Mouse (Mus musculus) intestine, postnatal 0 days (tissue): ENCODE measurements at regions not wholly inside any gene's neighbourhood (a gene's known extent, or its start where the extent isn't known, plus 50 kb on each side); places are given as distances from the start of the nearest gene placed in this dataset.

ENCODE experiments used
- ATAC-seq: fragments of 200-750 bp; cut with Nextera tagmentation; 2 replicates; pipeline ENCODE4 v1.8.0; 2017; ENCODE audit warnings: mild to moderate bottlenecking, moderate TSS enrichment, moderate library complexity
- H3K27ac ChIP-seq: fragments of 300-500 bp; sonication (generic); 2 replicates; pipeline ENCODE4 v1.5.1; 2014; ENCODE audit warnings: mild to moderate bottlenecking, low read depth, low read length, moderate library complexity
- H3K27me3 ChIP-seq: fragments of 300-500 bp; sonication (generic); replicated peaks from 2 replicates; pipeline ENCODE4 v1.6.1; 2014; ENCODE audit warnings: low read length, mixed read lengths; ENCODE audit not compliant: control insufficient read depth, insufficient read depth
- H3K36me3 ChIP-seq: fragments of 300-500 bp; sonication (generic); 2 replicates; pipeline ENCODE4 v1.6.1; 2014; ENCODE audit warnings: mild to moderate bottlenecking, moderate library complexity; ENCODE audit not compliant: control insufficient read depth, insufficient read depth
- H3K4me1 ChIP-seq: fragments of 300-500 bp; sonication (generic); replicated peaks from 2 replicates; pipeline ENCODE4 v1.6.1; 2014; ENCODE audit warnings: antibody characterized with exemption, low read length, mixed read lengths; ENCODE audit not compliant: control insufficient read depth, insufficient read depth
- H3K4me2 ChIP-seq: fragments of 300-500 bp; sonication (generic); replicated peaks from 2 replicates; pipeline ENCODE4 v1.6.1; 2014; ENCODE audit warnings: low read depth, mild to moderate bottlenecking, moderate library complexity
- H3K4me3 ChIP-seq: fragments of 300-500 bp; sonication (generic); 2 replicates; pipeline ENCODE4 v1.5.1; 2014; ENCODE audit warnings: low read depth, low read length
- H3K9ac ChIP-seq: fragments of 300-500 bp; sonication (generic); 2 replicates; pipeline ENCODE4 v1.6.1; 2014; ENCODE audit warnings: mild to moderate bottlenecking, low read depth, low read length
- H3K9me3 ChIP-seq: fragments of 300-500 bp; sonication (generic); 2 replicates; pipeline ENCODE4 v1.6.1; 2016; ENCODE audit warnings: mixed run types; ENCODE audit not compliant: control insufficient read depth
- CTCF ChIP-seq: sonication (generic); IDR thresholded peaks from 2 replicates; pipeline ENCODE4 v1.5.1; 2016; ENCODE audit warnings: low read depth, mild to moderate bottlenecking, control low read depth, antibody characterized with exemption, moderate library complexity
- WGBS: fragments of 180-500 bp; shearing (Covaris S2); extraction: QIAGEN DNeasy Blood & Tissue Kit; methylation state at CpG from one replicate; pipeline ENCODE4 v1.1.7; 2014; 5-methylcytosine and 5-hydroxymethylcytosine counted together

DNA sequence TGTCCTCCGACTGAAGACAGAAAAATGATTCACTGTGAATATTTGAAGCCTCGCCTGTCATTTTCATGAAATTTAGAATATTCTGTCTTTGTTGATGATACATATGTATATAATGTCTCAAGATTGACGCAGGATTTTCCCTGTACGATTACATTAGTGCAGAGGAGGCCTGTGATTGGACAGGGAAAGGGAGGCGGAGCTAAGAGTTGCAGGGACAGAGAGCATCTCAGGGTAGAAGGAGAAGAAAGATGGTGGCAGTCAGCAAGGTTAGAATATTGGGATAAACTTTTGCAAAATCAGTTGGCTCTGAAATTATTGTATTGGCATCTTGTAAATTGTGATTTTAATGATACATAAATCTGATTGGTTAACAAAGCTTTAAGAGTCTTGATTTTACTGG lies 1213.1 kb downstream of the 9330182O14Rik start:
- H3K9me3 ChIP-seq = no peaks in the 10 kb centered on the region
- no peak overlapping the region for H3K4me2 ChIP-seq
- no peaks in the 10 kb centered on the region for H3K4me1 ChIP-seq
- no peak for ATAC-seq
- no peak for TF ChIP-seq CTCF
- H3K36me3 ChIP-seq = no peaks in the 10 kb centered on the region
- no peak overlapping the region for H3K27ac ChIP-seq
- H3K4me3 ChIP-seq = no peak overlapping the region
- H3K9ac ChIP-seq = no peak overlapping the region
- H3K27me3 ChIP-seq = no peaks in the 10 kb centered on the region
- WGBS = 87% methylated on average over 5 of the region's 5 CpGs

DNA sequence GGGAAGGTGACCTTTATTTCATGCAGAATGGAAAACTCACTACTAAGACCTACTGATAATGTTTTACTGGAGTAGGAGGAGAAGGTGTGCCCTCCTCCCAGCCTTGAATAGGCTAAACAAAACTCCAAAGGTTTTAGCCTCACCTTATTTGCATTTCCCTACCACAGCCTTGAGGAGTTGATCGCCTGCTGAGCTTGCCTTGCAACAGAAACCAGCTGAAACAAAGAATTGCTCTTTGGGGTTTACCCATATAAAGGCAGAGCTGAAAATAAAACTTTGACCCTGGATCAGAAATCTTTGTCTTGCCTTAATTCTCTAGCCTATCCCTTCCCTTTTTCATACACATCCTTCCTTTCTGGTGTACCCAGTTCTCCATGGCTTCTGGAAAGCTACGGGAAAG lies 1218.0 kb downstream of the 9330182O14Rik start:
- H3K36me3 ChIP-seq = no peaks in the 10 kb centered on the region
- no peak overlapping the region for H3K27ac ChIP-seq
- H3K4me3 ChIP-seq = no peak overlapping the region
- H3K9ac ChIP-seq = no peak overlapping the region
- H3K9me3 ChIP-seq = no peaks in the 10 kb centered on the region
- TF ChIP-seq CTCF = no peak
- H3K4me2 ChIP-seq = no peak overlapping the region
- H3K27me3 ChIP-seq = no peaks in the 10 kb centered on the region
- ATAC-seq = no peak
- 47% methylated on average over 2 of the region's 2 CpGs for WGBS
- H3K4me1 ChIP-seq = no peaks in the 10 kb centered on the region

DNA sequence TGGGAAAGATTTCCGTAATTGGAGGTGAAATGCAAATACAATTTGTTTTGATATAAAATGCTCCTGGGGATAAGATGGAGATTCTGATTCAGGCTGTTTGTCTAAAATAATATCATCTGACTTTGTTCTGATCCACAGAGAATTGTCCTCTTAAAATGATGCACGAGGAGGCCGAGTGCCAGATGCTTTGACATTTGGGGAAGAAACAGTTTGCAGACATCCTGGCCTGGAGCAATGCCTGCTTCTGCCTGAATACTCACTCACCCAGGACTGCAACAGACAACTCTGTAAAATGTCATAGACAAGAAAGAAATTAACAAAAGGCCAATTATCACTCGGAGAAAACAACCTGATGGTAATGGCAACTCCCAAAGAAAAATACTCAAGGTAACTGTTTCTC lies 1225.1 kb downstream of the 9330182O14Rik start:
- 86% methylated on average over 4 of the region's 4 CpGs for WGBS
- no peak for TF ChIP-seq CTCF

DNA sequence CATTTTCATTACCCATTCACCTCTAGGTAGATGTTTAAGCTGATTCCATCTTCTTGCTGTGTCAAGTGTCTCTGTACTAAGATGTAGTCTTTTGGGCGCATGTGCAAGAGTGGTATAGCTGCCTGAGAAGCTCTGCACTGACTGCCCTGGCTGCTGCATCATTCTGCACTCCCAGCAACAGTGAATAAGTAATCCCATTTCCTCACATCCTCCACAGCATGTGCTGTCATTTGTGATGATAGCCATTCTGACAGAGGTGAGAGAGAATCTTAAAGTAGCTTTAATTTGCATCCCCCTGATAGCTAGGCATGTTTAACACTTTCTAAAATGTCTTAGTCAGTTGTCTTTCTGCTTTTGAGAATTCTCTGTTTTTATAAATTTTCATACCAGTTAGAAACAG lies 1240.5 kb downstream of the 9330182O14Rik start:
- H3K4me3 ChIP-seq = no peak overlapping the region
- H3K4me2 ChIP-seq = no peak overlapping the region
- no peak overlapping the region for H3K27ac ChIP-seq
- ATAC-seq = no peak
- WGBS = 65% methylated on average over 1 of the region's 1 CpGs
- no peak overlapping the region for H3K9ac ChIP-seq
- H3K27me3 ChIP-seq = no peaks in the 10 kb centered on the region
- no peaks in the 10 kb centered on the region for H3K4me1 ChIP-seq
- no peaks in the 10 kb centered on the region for H3K9me3 ChIP-seq
- TF ChIP-seq CTCF = no peak
- no peaks in the 10 kb centered on the region for H3K36me3 ChIP-seq

More for the DNA sequence above, 1225.1 kb downstream of the 9330182O14Rik start:
- no peaks in the 10 kb centered on the region for H3K36me3 ChIP-seq
- H3K27me3 ChIP-seq = no peaks in the 10 kb centered on the region
- H3K9me3 ChIP-seq = no peaks in the 10 kb centered on the region
- no peak overlapping the region for H3K27ac ChIP-seq
- no peak for ATAC-seq
- no peak overlapping the region for H3K9ac ChIP-seq
- H3K4me1 ChIP-seq = no peaks in the 10 kb centered on the region
- H3K4me3 ChIP-seq = no peak overlapping the region
- H3K4me2 ChIP-seq = no peak overlapping the region

DNA sequence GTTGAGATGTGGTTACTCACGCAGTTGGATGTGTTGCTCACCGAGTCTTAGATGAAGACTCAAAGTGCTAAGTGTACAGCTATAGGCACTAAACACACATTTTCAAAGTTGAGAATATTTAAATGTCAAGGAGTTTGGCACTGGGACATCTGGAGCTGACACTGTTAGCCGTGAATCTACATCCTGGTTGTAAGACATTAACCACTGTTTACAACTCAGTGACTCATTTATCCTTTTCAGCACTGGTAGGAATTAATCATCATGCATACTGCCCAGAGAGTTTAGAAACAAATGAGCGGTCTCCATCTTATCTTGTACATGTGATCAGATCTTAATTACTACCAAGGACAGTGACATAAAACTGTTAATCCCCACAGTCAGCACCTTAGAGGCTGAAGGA lies 1241.7 kb downstream of the 9330182O14Rik start:
- Histone ChIP-seq H3K36me3 (no peaks in the 10 kb centered on the region), H3K4me3 (no peak overlapping the region), H3K27me3 (no peaks in the 10 kb centered on the region), H3K4me2 (no peak overlapping the region), H3K9me3 (no peaks in the 10 kb centered on the region), H3K9ac (no peak overlapping the region), H3K4me1 (no peaks in the 10 kb centered on the region), H3K27ac (no peak overlapping the region)
- ATAC-seq = peak; percentile 74
- WGBS = 55% methylated on average over 4 of the region's 4 CpGs
- TF ChIP-seq CTCF = no peak

DNA sequence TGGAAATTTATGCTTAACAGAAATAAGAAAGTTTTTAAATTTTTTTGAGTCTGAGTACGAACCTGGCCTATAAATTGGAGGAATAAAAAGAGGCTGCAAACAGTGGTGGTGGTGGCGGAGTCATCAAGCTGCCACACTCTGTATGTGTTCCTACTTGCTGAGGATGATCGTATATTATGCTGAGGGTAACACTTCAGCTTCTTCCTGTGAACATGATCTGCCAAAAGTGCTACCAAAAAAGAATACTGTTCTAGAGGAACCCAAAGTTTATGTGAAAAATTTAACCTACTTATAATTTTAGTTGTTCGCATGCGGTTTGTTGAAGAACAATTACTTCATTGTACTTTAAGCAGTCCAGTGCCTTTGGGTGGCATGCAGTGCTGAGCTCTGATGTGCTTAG lies 1245.5 kb downstream of the 9330182O14Rik start:
- no peaks in the 10 kb centered on the region for H3K9me3 ChIP-seq
- no peak for TF ChIP-seq CTCF
- WGBS = 92% methylated on average over 5 of the region's 5 CpGs
- no peaks in the 10 kb centered on the region for H3K4me1 ChIP-seq
- ATAC-seq = no peak
- no peak overlapping the region for H3K4me3 ChIP-seq
- no peaks in the 10 kb centered on the region for H3K27me3 ChIP-seq
- H3K9ac ChIP-seq = no peak overlapping the region
- H3K4me2 ChIP-seq = no peak overlapping the region
- no peak overlapping the region for H3K27ac ChIP-seq
- no peaks in the 10 kb centered on the region for H3K36me3 ChIP-seq

DNA sequence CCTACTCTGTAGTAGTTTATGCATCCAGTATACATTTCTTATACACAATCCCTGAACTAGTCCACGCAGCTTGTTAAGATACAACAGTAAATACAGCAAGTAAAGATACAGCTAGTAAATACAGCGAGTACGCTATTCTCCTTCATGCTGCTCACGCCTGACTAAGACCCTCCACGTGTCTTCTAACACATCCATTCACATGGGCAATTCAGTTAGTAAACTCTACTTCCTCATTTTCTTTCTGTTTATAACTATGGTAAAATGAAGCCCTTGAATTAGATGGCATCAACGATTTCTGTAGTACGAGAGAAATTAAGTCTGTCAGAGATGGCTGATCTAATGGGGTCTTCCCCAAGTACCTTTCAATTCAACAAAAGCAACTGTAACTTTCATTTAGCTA lies 1246.3 kb downstream of the 9330182O14Rik start:
- Histone ChIP-seq H3K4me1 (no peaks in the 10 kb centered on the region), H3K27ac (no peak overlapping the region), H3K27me3 (no peaks in the 10 kb centered on the region), H3K36me3 (no peaks in the 10 kb centered on the region), H3K4me2 (no peak overlapping the region), H3K9me3 (no peaks in the 10 kb centered on the region), H3K9ac (no peak overlapping the region), H3K4me3 (no peak overlapping the region)
- no peak for ATAC-seq
- 91% methylated on average over 7 of the region's 7 CpGs for WGBS
- no peak for TF ChIP-seq CTCF
